Mouse (Mus musculus): ENCODE data around the gene Nup210l.
"Not testable (repeated sequence)": the region's sequence is repeated elsewhere in the genome, so short reads cannot be mapped to it uniquely, and the experiment has no call there.

The Nup210l gene

GRCm38 (mm10) chr3:90222941-90223340 is 119.0 kb downstream of the Nup210l start:
- no peak for DNase-seq (ENCODE audit: low spot score)

DNA sequence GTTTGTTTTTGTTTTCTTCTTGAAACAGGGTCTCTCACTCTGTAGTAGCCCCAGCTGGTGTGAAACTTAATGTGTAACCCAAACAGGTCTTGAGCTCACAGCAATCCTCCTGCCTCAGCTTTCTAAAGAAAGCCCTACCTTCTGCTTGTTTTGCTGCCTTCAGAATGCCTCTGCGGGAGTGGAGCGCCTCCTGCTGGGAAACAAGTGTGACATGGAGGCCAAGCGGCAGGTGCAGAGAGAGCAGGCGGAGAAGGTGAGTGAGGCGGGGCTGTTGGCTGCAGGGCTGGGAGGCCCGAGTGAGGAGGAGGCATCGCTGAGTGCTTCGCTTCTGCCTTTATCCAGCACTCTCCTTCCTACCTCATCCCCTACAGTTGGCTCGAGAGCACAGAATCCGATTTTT is 120.4 kb downstream of the Nup210l start:
- DNase-seq (ENCODE audit: low spot score) = no peak

- no peak for DNase-seq (ENCODE audit: low spot score)
Observed at GRCm38 (mm10) chr3:90231075-90231474, 127.1 kb downstream of the Nup210l start.

DNA sequence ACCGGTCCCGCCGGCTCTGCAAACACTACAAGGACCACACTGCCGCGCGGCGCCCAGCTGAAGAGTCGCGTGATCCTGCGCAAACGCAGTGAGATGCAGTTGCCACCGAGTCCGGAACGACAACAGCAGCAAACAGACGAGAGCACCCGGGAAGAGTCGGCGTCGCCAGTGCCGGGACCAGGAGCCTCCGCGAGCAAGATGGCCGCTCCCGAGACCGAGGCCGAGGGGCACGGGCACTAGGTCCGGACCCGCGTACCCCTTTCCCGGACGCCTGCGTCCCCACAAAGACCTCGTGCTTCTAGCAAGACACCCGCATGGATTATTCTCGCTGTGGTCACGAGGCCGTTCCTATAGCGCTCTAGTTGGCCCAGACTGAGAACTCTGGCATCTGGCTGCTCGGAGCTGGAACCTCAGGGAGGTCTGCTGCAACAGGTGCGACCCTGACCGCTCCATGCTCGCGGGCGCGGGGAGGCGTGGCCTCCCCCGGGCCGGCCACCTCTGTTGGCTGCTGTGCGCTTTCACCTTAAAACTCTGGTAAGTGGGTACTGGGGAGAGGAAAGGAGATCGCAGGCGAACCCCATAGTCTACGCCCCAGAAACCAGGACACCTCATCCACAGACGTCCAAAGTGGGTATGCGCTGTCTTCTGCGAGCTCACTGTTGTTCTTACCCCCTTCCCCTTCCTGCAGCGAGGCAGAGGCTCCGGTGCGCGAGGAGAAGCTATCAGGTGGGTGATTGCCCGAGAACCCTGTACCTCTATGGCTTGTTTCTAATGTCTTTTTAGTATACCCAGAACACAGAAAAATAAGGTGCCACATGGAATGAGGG is 127.8 kb downstream of the Nup210l start, which contains the start of gene Jtb:
Gene Jtb, plus strand, starts transcription at position 91 of the 827 bp plus-strand sequence.
- peak; percentile 92 for DNase-seq (ENCODE audit: low spot score)

- no peak for DNase-seq (ENCODE audit: low spot score)
Observed at GRCm38 (mm10) chr3:90241251-90241650, 137.3 kb downstream of the Nup210l start.

GRCm38 (mm10) chr3:90241669-90242358 is 137.9 kb downstream of the Nup210l start:
- no peak for DNase-seq (ENCODE audit: low spot score)

DNA sequence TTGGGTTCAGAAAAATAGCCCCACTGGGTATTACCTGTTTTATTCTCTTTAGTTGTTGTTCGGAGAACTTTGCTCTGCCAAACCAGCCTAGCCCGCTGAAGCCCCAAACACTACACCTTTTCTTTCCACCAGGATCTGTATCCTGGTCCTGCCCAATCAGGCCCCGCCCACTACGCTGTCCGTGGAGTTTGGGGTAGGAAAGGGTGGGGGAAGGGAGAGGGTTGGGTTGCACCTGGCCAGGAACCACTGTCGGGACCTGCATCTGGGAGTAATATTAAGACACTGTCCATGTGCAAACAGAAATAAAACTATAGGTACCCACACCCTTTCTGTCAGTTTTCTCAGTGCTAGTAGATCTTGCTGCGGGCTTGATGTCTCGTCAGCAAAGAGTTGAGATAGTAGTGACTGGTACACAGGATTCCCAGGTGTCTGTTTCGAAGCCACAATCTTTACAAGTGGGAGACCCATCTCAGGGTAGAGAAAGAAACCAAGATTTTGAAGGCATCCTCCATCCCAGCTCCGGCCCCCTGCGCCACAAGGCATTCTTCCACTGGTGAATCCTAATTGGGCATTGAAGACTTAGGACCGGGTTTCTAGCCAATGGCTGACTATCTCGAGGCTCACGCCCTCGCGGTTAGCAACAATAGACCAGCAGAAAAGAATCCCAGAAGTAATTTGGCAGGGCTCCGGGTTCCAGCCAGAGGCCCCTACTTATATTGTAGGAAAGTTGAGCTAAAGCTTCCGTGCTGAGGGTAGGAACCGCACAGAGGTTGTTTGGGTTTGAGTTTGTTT is 139.2 kb downstream of the Nup210l start, which contains the start of gene Creb3l4:
Gene Creb3l4, minus strand, starts transcription at position 529 of the 792 bp plus-strand sequence.
- DNase-seq (ENCODE audit: low spot score) = peak; percentile 56

- DNase-seq (ENCODE audit: low spot score) = no peak
Observed at GRCm38 (mm10) chr3:90245406-90245805, 141.5 kb downstream of the Nup210l start.

DNA sequence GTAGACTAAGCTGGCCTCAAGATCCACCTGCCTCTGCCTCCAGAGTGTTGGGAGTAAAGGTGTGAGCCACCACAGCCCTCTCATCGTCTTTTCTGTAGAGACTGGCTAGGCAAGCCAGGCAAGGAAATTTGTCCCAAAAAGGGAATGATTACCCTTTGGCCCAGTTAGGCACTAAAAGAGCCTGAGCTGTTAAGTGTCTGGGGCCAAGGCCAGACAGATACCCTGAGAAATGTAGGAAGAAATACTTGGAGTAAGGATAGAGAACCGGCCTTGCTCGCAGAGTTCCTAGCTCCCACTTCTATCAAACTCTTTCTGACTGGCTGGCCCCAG is 143.7 kb downstream of the Nup210l start:
- no peak for DNase-seq (ENCODE audit: low spot score)

DNA sequence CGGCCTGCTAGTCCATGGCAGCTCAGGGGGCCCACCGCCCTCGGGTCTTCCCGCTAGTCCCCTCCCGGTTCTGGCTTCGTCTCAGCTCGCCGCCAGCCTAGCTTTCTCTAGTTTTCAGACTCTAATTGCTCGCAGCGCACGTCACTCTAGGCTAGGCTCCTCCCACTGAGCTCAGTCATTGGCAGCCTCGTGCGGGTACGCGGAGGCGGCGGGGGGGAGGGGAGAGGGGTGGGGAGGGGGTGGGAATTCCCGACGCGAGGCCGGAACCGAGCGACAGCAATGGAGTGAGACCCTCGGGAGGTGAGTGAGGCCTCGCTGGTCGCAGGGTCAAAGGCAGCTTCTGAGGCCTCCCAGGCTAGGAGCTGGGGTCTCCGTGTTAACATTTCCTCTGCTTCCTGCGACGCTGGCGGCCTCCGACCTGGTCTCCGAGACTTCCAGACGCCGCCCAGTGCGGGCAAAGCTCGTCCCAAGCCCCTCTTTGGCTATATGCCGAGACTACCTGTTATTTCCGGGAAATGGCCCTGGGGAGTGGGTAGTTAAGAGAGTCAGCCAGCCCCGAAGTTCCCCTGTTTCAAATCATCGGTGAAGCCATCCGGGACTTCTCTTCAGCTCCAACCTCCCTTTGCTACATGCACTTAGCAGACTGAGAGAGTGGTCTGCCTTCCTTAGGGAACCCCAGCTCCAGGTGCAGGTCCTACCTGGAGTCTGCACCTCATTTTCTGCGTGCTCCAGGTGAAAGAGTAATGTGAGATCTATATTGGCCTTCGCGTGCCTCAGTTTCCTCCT is 144.2 kb downstream of the Nup210l start, which contains the start of gene Slc39a1:
Gene Slc39a1, plus strand, starts transcription at position 213 of the 786 bp plus-strand sequence.
- DNase-seq (ENCODE audit: low spot score) = peak; percentile 89

DNA sequence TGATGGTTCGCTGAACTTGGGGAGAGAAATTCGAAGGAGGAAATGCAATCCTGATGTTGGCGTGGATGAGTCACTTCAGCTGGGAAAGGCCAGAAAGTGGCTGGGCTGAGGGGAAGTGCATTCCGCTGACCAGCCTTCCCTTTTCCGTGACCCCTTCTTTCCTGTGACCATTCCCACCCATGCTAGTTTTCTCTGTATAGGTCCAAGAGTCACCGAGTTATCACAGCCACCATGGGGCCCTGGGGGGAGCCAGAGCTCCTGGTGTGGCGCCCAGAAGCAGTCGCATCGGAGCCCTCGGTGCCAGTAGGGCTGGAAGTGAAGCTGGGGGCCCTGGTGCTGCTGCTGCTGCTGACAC is 144.8 kb downstream of the Nup210l start:
- DNase-seq (ENCODE audit: low spot score) = peak; percentile 31

- no peak for DNase-seq (ENCODE audit: low spot score)
Observed at GRCm38 (mm10) chr3:90250791-90251190, 146.9 kb downstream of the Nup210l start.

DNA sequence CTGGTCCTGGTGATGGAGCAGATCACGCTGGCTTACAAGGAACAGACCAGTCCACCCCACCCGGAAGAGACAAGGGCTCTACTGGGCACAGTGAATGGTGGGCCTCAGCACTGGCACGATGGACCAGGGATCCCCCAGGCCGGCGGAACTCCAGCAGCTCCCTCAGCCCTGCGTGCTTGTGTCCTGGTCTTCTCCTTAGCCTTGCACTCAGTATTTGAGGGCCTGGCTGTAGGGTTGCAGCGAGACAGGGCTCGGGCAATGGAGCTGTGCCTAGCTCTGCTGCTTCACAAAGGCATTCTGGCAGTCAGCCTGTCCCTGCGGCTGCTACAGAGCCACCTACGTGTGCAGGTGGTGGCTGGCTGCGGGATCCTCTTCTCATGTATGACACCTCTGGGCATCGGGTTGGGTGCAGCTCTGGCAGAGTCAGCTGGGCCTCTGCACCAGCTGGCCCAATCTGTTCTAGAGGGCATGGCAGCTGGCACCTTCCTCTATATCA is 147.8 kb downstream of the Nup210l start:
- not testable (repeated sequence) for DNase-seq (ENCODE audit: low spot score)

- not testable (repeated sequence) for DNase-seq (ENCODE audit: low spot score)
Observed at GRCm38 (mm10) chr3:90252659-90253058, 148.7 kb downstream of the Nup210l start.

- not testable (repeated sequence) for DNase-seq (ENCODE audit: low spot score)
Observed at GRCm38 (mm10) chr3:90253174-90253573, 149.2 kb downstream of the Nup210l start.

- DNase-seq (ENCODE audit: low spot score) = peak; percentile 93
Observed at GRCm38 (mm10) chr3:90253653-90254418, 149.9 kb downstream of the Nup210l start, which contains the start of gene Crtc2. Gene Crtc2 (plus strand): TSS chr3:90254163.

GRCm38 (mm10) chr3:90254419-90255193 is 150.7 kb downstream of the Nup210l start:
- no peak for DNase-seq (ENCODE audit: low spot score)

DNA sequence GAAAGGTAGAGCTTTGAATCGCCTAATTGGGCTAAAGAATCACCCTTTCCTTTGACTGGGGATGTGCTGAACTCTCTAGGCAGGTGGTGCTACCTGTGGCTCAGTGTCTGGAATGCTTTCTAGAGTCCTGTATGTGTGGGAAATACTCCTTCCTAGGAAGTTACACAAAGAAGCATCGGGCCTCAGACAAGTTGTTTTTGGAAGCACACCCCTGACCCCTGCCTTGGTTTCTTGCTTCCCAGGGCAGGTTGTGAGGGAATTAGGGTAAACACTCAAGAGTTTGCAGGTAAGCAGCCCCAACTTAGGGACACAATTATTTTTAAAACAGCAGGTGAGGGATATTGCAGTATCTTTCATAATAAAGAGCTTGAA is 151.2 kb downstream of the Nup210l start:
- no peak for DNase-seq (ENCODE audit: low spot score)

DNA sequence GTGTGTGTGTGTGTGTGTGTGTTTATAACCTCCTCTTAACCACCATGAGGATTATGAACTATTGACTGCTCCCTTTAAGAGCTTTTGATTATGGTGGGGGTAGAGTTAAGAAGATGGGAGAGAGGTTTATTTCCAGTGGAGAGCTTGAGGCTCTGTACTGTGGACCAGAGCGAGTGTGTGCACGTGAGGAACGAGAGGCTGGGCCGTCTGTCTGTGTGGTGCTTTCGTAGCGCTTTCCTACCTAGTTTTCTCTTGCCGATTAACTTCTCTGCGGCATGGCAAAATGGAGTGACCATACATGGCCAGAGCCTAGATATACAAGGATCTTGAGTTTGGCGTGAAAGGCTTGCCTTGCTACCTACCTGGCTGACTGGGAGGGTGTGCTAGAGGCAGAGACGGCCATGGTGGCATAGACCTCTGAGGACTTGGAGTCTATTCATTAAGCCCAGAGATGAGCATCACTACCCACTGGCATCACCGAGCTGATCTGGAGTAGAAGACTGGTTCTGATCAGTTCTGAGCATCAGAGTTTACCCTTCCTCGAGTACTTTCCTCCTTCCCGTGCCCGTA is 151.9 kb downstream of the Nup210l start:
- DNase-seq (ENCODE audit: low spot score) = no peak

Data from ovary, postnatal 36 days (tissue).